Mouse (Mus musculus) C2C12 (cell line): Measurements from ENCODE around the gene Msl2. TPM values are rescaled to one million over a fixed set of nuclear protein-coding genes. Genes with fewer than 3 reads are reported as not detected.

Source experiments
- H3K27me3 ChIP-seq: one replicate; pipeline ENCODE4 v1.6.1; 2011; ENCODE audit not compliant: control insufficient read depth, insufficient read depth, insufficient read length
- H3K36me3 ChIP-seq: one replicate; pipeline ENCODE4 v1.6.1; 2011; ENCODE audit not compliant: control insufficient read depth, insufficient read depth
- H3K4me3 ChIP-seq: one replicate; pipeline ENCODE4 v1.5.1; 2011; ENCODE audit warnings: mild to moderate bottlenecking, control low read depth; ENCODE audit not compliant: poor library complexity, insufficient read depth, severe bottlenecking
- H3K79me2 ChIP-seq: one replicate; pipeline ENCODE4 v1.6.1; 2011; ENCODE audit not compliant: control insufficient read depth, insufficient read depth
- H3K79me3 ChIP-seq: one replicate; pipeline ENCODE4 v1.6.1; 2011; ENCODE audit warnings: low read depth, control low read depth
- H3ac ChIP-seq: one replicate; pipeline ENCODE3; 2011; ENCODE audit warnings: low read depth; ENCODE audit not compliant: control insufficient read depth, insufficient read length
- CEBPB ChIP-seq: IDR thresholded peaks from one replicate; pipeline ENCODE4 v1.6.1; 2011; ENCODE audit warnings: low read depth, mild to moderate bottlenecking, control low read depth, moderate library complexity
- CTCF ChIP-seq: IDR thresholded peaks from one replicate; pipeline ENCODE4 v1.5.1; 2011; ENCODE audit not compliant: control insufficient read depth, insufficient read depth, insufficient read length
- FOSL1 ChIP-seq: IDR thresholded peaks from one replicate; pipeline ENCODE4 v1.8.0; 2011; ENCODE audit warnings: mild to moderate bottlenecking, low read length; ENCODE audit not compliant: poor library complexity, insufficient read depth, severe bottlenecking
- MAX ChIP-seq: IDR thresholded peaks from one replicate; pipeline ENCODE4 v1.6.1; 2011; ENCODE audit warnings: mild to moderate bottlenecking, control low read depth
- MYOD1 ChIP-seq: IDR thresholded peaks from one replicate; pipeline ENCODE4 v1.6.1; 2011; ENCODE audit warnings: low read depth; ENCODE audit not compliant: control insufficient read depth, insufficient read length
- MYOG ChIP-seq: IDR thresholded peaks from one replicate; pipeline ENCODE4 v1.6.1; 2011; ENCODE audit not compliant: control insufficient read depth, insufficient read length; ENCODE audit errors: extremely low read depth
- USF1 ChIP-seq: IDR thresholded peaks from one replicate; pipeline ENCODE4 v1.6.1; 2011; ENCODE audit warnings: low read depth, mild to moderate bottlenecking, control low read depth, moderate library complexity
- polyA plus RNA-seq: library from polyadenylated mRNA; unstranded; fragments of >200 nt; fragmentation: generic; extraction: Trizol; gene quantifications from one replicate; pipeline ENCODE4 v1.2.1, GENCODE M21; 2012; ENCODE audit warnings: missing spikeins

The Msl2 gene
- polyA plus RNA-seq, 1 experiment: 7.6 TPM

DNA sequence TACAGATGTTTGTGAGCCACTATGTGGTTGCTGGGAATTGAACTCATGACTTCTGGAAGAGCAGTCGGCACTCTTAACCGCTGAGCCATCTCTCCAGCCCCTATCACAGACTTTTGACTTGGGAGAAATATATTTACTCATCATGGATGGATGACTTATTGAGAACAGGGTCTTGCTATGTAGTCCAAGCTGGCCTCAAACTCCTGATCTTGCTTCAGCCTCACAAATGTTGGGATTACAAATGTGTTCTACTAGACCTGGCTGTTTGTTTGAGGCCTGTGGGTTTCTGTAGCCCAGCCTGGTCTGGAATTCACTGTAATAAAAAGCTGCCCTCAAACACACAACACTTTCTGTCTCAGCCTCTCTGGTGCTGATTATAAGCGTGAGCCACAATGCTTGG, 22.6 kb downstream of the Msl2 start:
- Histone ChIP-seq H3ac (no peak overlapping the region), H3K79me3 (peaks cover 96% of the 10 kb centered on the region), H3K79me2 (peaks cover 97% of the 10 kb centered on the region), H3K27me3 (no peaks in the 10 kb centered on the region), H3K36me3 (peaks cover 10% of the 10 kb centered on the region), H3K4me3 (no peak overlapping the region)
- TF ChIP-seq USF1: no peak
- no peak for TF ChIP-seq FOSL1
- no peak for TF ChIP-seq CTCF
- no peak for TF ChIP-seq MAX
- no peak for TF ChIP-seq MYOD1
- no peak for TF ChIP-seq CEBPB
- TF ChIP-seq MYOG: no peak

DNA sequence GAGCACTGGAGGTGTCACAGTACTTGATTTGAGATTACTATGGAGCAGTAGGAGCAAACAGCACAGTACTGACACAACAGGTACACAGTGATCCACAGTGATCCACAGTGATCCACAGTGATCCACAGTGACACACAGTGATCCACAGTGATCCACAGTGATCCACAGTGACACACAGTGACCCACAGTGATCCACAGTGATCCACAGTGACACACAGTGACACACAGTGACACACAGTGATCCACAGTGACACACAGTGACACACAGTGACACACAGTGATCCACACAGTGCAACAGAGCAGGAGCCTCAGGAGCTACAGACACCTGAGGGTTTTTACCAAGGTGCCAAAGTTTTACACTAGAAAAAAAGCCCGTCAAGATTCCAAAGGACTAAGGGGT, 23.6 kb downstream of the Msl2 start:
- no peak overlapping the region for H3K4me3 ChIP-seq
- peaks cover 19% of the 10 kb centered on the region for H3K36me3 ChIP-seq
- peaks cover 95% of the 10 kb centered on the region for H3K79me3 ChIP-seq
- no peaks in the 10 kb centered on the region for H3K27me3 ChIP-seq
- peaks cover 100% of the 10 kb centered on the region for H3K79me2 ChIP-seq
- TF ChIP-seq FOSL1 (no peak), MYOG (no peak), CEBPB (no peak), CTCF (no peak), USF1 (no peak), MAX (no peak), MYOD1 (no peak)
- H3ac ChIP-seq: no peak overlapping the region

- Histone ChIP-seq H3K27me3 (no peaks in the 10 kb centered on the region), H3K79me3 (peaks cover 88% of the 10 kb centered on the region), H3K36me3 (peaks cover 26% of the 10 kb centered on the region), H3K79me2 (peaks cover 95% of the 10 kb centered on the region), H3ac (no peak overlapping the region), H3K4me3 (no peak overlapping the region)
- no peak for TF ChIP-seq CTCF
- no peak for TF ChIP-seq MYOG
- no peak for TF ChIP-seq MYOD1
- no peak for TF ChIP-seq CEBPB
- no peak for TF ChIP-seq FOSL1
- no peak for TF ChIP-seq MAX
- TF ChIP-seq USF1: no peak
These were observed 25.5 kb downstream of the Msl2 start for GRCm38 (mm10) chr9:101099445-101099844.

DNA sequence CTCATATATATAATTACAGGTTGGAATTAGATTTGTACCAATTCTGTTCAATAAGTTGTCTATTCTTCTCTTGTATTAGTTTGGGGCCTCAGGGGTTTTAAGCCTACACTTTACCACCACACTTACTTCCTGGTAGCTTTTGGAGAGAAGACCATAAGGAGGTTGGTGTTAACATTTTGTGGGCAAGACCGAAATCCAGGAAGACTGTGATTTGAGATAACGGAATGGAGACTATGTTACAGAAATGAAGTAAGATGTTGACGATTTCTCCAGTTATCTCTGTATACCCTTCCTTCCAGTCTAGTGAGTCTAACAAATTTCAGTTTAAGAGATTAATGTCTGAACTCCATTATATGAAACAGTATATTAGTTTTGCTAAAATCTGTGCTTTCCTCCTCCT, 26.3 kb downstream of the Msl2 start:
- no peak for TF ChIP-seq FOSL1
- no peak for TF ChIP-seq MAX
- no peak for TF ChIP-seq CTCF
- no peak for TF ChIP-seq MYOG
- TF ChIP-seq USF1: no peak
- TF ChIP-seq MYOD1: no peak
- TF ChIP-seq CEBPB: no peak
- H3K79me3 ChIP-seq: peaks cover 81% of the 10 kb centered on the region
- no peaks in the 10 kb centered on the region for H3K27me3 ChIP-seq
- H3K36me3 ChIP-seq: peaks cover 31% of the 10 kb centered on the region
- no peak overlapping the region for H3K4me3 ChIP-seq
- H3ac ChIP-seq: no peak overlapping the region
- H3K79me2 ChIP-seq: peaks cover 87% of the 10 kb centered on the region

DNA sequence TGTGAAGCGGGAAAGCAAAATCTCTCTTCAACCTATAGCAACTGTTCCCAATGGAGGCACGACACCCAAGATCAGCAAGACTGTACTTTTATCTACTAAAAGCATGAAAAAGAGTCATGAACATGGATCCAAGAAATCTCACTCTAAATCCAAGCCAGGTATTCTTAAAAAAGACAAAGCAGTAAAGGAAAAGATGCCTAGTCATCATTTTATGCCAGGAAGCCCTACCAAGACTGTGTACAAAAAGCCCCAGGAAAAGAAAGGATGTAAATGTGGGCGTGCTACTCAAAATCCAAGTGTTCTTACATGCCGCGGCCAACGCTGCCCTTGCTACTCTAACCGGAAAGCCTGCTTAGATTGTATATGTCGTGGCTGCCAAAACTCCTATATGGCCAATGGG, 27.6 kb downstream of the Msl2 start:
- peaks cover 67% of the 10 kb centered on the region for H3K79me3 ChIP-seq
- peaks cover 41% of the 10 kb centered on the region for H3K36me3 ChIP-seq
- H3K79me2 ChIP-seq: peaks cover 74% of the 10 kb centered on the region
- H3ac ChIP-seq: no peak overlapping the region
- H3K4me3 ChIP-seq: no peak overlapping the region
- no peaks in the 10 kb centered on the region for H3K27me3 ChIP-seq
- TF ChIP-seq CEBPB (no peak), FOSL1 (no peak), MYOG (no peak), MYOD1 (no peak)

- no peak for TF ChIP-seq MYOD1
- TF ChIP-seq USF1: no peak
- no peak for TF ChIP-seq CTCF
- TF ChIP-seq FOSL1: no peak
- TF ChIP-seq CEBPB: no peak
- no peak for TF ChIP-seq MAX
- TF ChIP-seq MYOG: no peak
- Histone ChIP-seq H3K4me3 (no peak overlapping the region), H3K79me2 (peaks cover 66% of the 10 kb centered on the region), H3ac (no peak overlapping the region), H3K27me3 (no peaks in the 10 kb centered on the region), H3K79me3 (peaks cover 60% of the 10 kb centered on the region), H3K36me3 (peaks cover 44% of the 10 kb centered on the region)
These were observed 28.4 kb downstream of the Msl2 start for GRCm38 (mm10) chr9:101102288-101102687.
